Mouse (Mus musculus) skeletal muscle tissue, postnatal 0 days (tissue): ENCODE measurements around the gene Kcnip4. TPM values are rescaled to one million over a fixed set of nuclear protein-coding genes. Genes with fewer than 3 reads are reported as not detected.

Experiments
- polyA plus RNA-seq: library from polyadenylated mRNA; unstranded; fragments of >200 nt; fragmentation: Nextera tagmentation; extraction: Ambion mirVana; gene quantifications from 2 replicates; pipeline ENCODE4 v1.2.1, GENCODE M21; 2015

The Kcnip4 gene
- polyA plus RNA-seq: 0.12 and 0.18 TPM in 2 replicates

GRCm38 (mm10) chr5:49524394-49525241, at the start of gene Kcnip4:
Kcnip4 (minus strand) TSS chr5:49524907.

